Mouse (Mus musculus) G1E (cell line): ENCODE measurements around the gene Rgs8.

Experiments used
- CTCF ChIP-seq: IDR thresholded peaks from 2 replicates; pipeline ENCODE4 v1.5.1; 2012; ENCODE audit warnings: low read depth, low read length, inconsistent platforms, mixed read lengths
- GATA1 ChIP-seq: IDR thresholded peaks from 2 replicates; pipeline ENCODE4 v1.6.1; 2012; ENCODE audit warnings: borderline replicate concordance, low read length, inconsistent platforms, mixed read lengths

- no peak for TF ChIP-seq GATA1
- no peak for TF ChIP-seq CTCF
Measured at GRCm38 (mm10) chr1:153711544-153712262, 58.9 kb downstream of the Rgs8 start.
